Mouse (Mus musculus) limb, embryonic 11.5 days (tissue): ENCODE measurements around the gene Clcn1. TPM values are rescaled to one million over a fixed set of nuclear protein-coding genes. Genes with fewer than 3 reads are reported as not detected.

ENCODE experiments used
- ATAC-seq: fragments of 200-750 bp; cut with Nextera tagmentation; 2 replicates; pipeline ENCODE4 v1.8.0; 2017; ENCODE audit warnings: low read depth; ENCODE audit not compliant: insufficient number of reproducible peaks, low FRiP score, low TSS enrichment
- DNase-seq: peaks from one replicate; pipeline ENCODE4 v3.0.0-alpha.2; 2015; ENCODE audit warnings: low spot score
- H3K27ac ChIP-seq: fragments of 300-500 bp; sonication (generic); replicated peaks from 2 replicates; pipeline ENCODE4 v1.5.1; 2014; ENCODE audit warnings: low read depth, mild to moderate bottlenecking, low read length
- H3K27me3 ChIP-seq: fragments of 300-500 bp; sonication (generic); 2 replicates; pipeline ENCODE4 v1.6.1; 2014; ENCODE audit warnings: mild to moderate bottlenecking, low read length, mixed read lengths; ENCODE audit not compliant: control insufficient read depth, insufficient read depth
- H3K36me3 ChIP-seq: fragments of 300-500 bp; sonication (generic); 2 replicates; pipeline ENCODE4 v1.6.1; 2014; ENCODE audit warnings: mild to moderate bottlenecking, low read length, moderate library complexity, mixed read lengths; ENCODE audit not compliant: control insufficient read depth, insufficient read depth
- H3K4me1 ChIP-seq: fragments of 300-500 bp; sonication (generic); 2 replicates; pipeline ENCODE4 v1.6.1; 2014; ENCODE audit warnings: low read length, mixed read lengths; ENCODE audit not compliant: control insufficient read depth, insufficient read depth
- H3K4me2 ChIP-seq: fragments of 300-500 bp; sonication (generic); 2 replicates; pipeline ENCODE4 v1.6.1; 2014; ENCODE audit warnings: low read depth, mild to moderate bottlenecking, moderate library complexity; ENCODE audit not compliant: severe bottlenecking
- H3K4me3 ChIP-seq: fragments of 300-500 bp; sonication (generic); 2 replicates; pipeline ENCODE4 v1.5.1; 2014; ENCODE audit warnings: low read depth, low read length
- H3K9ac ChIP-seq: fragments of 300-500 bp; sonication (generic); 2 replicates; pipeline ENCODE4 v1.6.1; 2014; ENCODE audit warnings: mild to moderate bottlenecking, low read length
- H3K9me3 ChIP-seq: fragments of 300-500 bp; sonication (generic); 2 replicates; pipeline ENCODE4 v1.6.1; 2016; ENCODE audit warnings: low read length; ENCODE audit not compliant: control insufficient read depth
- WGBS: fragments of 180-500 bp; shearing (Covaris S2); extraction: QIAGEN DNeasy Blood & Tissue Kit; methylation state at CpG from one replicate; pipeline ENCODE4 v1.1.7; 2014; 5-methylcytosine and 5-hydroxymethylcytosine counted together
- polyA plus RNA-seq: library from polyadenylated mRNA; unstranded; fragments of >200 nt; fragmentation: Nextera tagmentation; extraction: Ambion mirVana; gene quantifications from 2 replicates; pipeline ENCODE4 v1.2.1, GENCODE M21; 2014

The Clcn1 gene
- polyA plus RNA-seq, 1 experiment from 2014 or later, result 0.69 TPM

DNA sequence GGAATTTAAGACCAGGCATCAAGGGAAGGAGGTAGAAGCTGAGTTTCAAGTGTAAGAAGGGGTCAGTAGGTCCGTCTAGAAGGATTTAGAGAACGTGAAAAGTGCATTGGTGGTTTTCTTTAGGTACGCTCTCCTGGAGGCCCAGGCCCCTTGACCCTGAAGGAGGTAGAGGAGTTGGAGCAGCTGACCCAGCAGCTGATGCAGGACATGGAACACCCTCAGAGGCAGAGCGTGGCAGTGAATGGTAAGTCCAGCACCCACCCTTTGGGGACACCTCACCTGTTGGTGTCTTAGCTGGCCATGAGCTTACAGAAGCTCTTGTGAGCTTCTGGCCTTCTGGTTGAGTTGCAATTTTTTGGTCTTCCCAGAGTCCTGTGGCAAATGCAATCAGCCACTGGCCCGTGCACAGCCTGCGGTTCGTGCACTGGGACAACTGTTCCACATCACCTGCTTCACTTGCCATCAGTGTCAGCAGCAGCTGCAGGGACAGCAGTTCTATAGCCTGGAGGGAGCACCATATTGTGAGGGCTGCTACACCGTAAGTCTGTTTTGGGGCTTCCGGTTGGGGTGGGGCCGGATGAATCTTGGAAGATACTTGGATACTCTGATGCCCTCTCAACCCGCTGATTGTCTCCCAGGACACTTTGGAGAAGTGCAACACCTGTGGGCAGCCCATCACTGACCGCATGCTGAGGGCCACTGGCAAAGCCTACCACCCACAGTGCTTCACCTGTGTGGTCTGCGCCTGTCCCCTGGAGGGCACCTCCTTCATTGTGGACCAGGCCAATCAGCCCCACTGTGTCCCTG, 69.5 kb downstream of the Clcn1 start:
- H3K4me3 ChIP-seq, result no peak overlapping the region
- DNase-seq, result no peak
- H3K27me3 ChIP-seq, result no peaks in the 10 kb centered on the region
- peaks cover 12% of the 10 kb centered on the region for H3K4me1 ChIP-seq
- no peak for ATAC-seq
- H3K4me2 ChIP-seq, result no peak overlapping the region
- H3K27ac ChIP-seq, result no peak overlapping the region
- no peak overlapping the region for H3K9ac ChIP-seq
- H3K9me3 ChIP-seq, result no peaks in the 10 kb centered on the region
- 91% methylated on average over 13 of the region's 13 CpGs for WGBS
- peaks cover 15% of the 10 kb centered on the region for H3K36me3 ChIP-seq

DNA sequence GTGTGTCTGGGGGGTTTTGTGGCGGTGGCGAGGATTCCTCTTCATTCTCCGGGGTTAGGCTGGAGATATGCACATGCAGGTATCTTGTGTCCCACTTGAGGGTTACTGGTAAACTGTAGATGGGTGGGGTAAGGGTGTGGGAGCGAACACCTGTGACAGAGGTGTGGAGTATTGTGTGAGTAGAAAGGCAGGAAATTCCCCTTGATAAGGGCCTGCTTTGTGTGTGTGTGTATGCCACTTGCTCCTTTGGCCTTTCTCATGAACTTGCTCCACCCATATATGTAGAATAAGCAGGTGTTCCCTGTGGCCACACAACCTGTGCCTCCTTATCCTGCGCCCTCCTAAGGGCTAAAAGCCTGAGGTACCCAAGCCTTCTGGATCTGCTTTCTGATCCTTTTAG, 70.4 kb downstream of the Clcn1 start:
- no peak overlapping the region for H3K4me2 ChIP-seq
- peaks cover 15% of the 10 kb centered on the region for H3K36me3 ChIP-seq
- DNase-seq (no peak), ATAC-seq (no peak)
- 94% methylated on average over 5 of the region's 5 CpGs for WGBS
- H3K27me3 ChIP-seq, result no peaks in the 10 kb centered on the region
- H3K9me3 ChIP-seq, result no peaks in the 10 kb centered on the region
- H3K27ac ChIP-seq, result no peak overlapping the region
- H3K4me1 ChIP-seq, result 0 out of 2 replicates have a peak, but pooled peaks cover 3% of the 10 kb centered on the region
- H3K9ac ChIP-seq, result no peak overlapping the region
- no peak overlapping the region for H3K4me3 ChIP-seq

DNA sequence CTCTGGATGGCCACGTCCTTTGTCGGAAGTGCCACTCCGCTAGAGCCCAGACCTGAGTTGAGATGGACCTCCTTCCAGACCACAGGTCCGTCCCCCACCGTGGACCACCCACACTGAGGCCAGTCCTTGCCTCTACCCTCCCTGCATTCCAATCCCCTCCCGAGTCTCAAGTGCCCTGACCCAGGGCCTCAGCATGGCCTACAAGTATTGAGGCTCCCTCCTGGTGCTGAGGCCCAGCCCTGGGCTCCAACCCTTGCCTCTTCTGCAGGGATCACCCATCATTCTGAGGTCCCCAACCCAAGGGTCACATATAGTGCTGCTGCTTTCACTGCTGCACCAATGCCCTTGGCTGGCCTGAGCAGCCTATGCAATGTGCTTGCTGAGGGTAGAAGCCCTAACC, 71.4 kb downstream of the Clcn1 start:
- Histone ChIP-seq H3K4me2 (no peak overlapping the region), H3K9me3 (no peaks in the 10 kb centered on the region), H3K27me3 (no peaks in the 10 kb centered on the region), H3K36me3 (peaks cover 15% of the 10 kb centered on the region), H3K4me3 (no peak overlapping the region), H3K27ac (no peak overlapping the region), H3K4me1 (no peaks in the 10 kb centered on the region), H3K9ac (no peak overlapping the region)
- no peak for DNase-seq
- WGBS, result 53% methylated on average over 6 of the region's 6 CpGs
- ATAC-seq, result no peak

DNA sequence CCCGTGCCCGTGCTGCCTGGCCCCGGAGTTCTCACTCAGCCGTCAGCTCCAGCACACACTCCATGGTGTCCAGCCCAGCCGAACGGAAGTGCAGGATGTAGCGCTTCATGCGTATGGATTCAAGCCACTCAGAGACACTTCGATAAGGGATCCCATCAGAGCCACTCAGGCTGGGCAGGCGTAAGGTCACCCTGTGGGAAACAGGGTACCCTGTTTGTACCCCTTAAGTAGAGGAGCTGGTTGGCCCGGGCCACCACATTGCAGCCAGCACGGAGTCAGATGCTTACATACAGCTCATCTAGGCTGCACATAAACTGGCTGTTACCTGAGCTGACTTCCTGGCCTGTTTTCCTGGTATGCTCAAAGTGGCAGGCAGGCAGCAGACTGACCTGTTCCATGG, 72.4 kb downstream of the Clcn1 start:
- Histone ChIP-seq H3K4me2 (no peak overlapping the region), H3K27me3 (no peaks in the 10 kb centered on the region), H3K9me3 (no peaks in the 10 kb centered on the region), H3K36me3 (peaks cover 15% of the 10 kb centered on the region), H3K27ac (no peak overlapping the region), H3K9ac (no peak overlapping the region), H3K4me1 (no peaks in the 10 kb centered on the region), H3K4me3 (no peak overlapping the region)
- ATAC-seq, result no peak
- 93% methylated on average over 12 of the region's 12 CpGs for WGBS
- no peak for DNase-seq

DNA sequence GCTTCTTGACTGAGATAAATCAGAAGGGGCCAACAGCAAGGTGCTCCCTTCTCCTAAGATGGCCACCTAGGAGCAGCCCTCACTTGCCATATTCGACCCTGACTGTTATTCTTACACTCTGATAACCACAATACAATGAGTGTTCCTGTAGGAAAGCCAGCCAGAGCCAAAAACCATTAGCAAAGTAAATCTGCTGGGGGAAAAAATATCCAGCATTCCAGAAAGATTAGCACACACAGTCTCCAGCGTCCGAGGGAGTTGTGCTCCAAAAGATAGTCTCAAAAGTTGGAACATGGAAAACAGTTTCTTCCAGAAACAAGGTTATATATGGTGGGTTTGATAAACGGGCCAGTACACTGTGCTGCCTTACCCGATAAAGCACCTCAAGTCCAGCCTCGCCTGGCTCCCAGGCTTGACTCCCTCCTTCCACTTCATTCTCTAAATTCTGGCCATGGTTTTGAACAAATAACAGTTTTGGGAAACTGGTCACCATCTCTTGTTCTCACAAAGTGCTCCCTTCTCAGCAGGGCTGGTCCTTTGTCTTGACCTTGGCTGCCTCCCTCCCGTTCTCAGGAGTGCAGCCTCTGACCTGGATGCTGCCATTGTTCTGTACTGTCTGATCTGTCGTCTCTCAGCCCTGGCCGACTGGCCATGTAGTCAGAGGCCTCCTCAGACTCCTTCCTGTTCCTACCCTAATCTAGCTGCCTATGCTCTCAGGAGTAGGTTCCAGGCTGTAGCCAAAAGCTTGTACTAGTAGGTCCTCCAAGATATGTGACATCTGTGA, 73.1 kb downstream of the Clcn1 start:
- Histone ChIP-seq H3K27ac (no peak overlapping the region), H3K9me3 (no peaks in the 10 kb centered on the region), H3K9ac (no peak overlapping the region), H3K4me3 (no peak overlapping the region), H3K36me3 (peaks cover 15% of the 10 kb centered on the region), H3K4me1 (no peaks in the 10 kb centered on the region), H3K27me3 (no peaks in the 10 kb centered on the region), H3K4me2 (no peak overlapping the region)
- 82% methylated on average over 9 of the region's 9 CpGs for WGBS
- no peak for ATAC-seq
- no peak for DNase-seq

DNA sequence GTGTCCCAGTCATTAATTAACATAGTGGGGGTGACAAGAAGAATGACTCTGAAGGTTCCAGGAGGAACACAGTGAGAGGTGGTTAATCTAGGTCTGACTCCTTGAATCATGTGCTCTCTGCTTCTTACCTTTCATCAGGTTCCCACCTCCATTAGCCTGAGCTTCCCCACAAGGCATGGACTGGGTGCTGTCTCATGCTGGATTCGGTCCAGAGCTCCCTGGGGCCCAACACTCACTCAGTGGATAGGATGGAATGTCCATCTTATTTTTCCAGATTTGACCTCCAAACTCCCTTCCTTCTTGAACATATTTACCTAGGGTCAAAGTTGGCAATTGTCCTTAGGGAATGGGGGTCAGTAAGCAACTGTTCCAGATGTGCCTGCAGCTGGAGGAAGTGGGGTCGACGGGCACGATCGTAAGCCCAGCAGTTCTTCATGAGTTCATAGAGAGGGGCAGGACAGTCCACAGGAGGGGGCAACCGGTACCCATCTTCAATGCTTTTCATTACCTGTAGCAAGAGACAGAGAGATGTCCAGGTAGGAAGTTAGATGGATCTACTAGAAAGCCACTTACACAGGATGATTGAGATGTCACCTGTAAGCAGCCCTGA, 73.9 kb downstream of the Clcn1 start:
- ATAC-seq (no peak), DNase-seq (no peak)
- Histone ChIP-seq H3K9me3 (no peaks in the 10 kb centered on the region), H3K27ac (no peak overlapping the region), H3K27me3 (no peaks in the 10 kb centered on the region), H3K9ac (no peak overlapping the region), H3K4me3 (no peak overlapping the region), H3K4me1 (no peaks in the 10 kb centered on the region), H3K4me2 (no peak overlapping the region), H3K36me3 (peaks cover 12% of the 10 kb centered on the region)
- WGBS, result 78% methylated on average over 6 of the region's 6 CpGs

DNA sequence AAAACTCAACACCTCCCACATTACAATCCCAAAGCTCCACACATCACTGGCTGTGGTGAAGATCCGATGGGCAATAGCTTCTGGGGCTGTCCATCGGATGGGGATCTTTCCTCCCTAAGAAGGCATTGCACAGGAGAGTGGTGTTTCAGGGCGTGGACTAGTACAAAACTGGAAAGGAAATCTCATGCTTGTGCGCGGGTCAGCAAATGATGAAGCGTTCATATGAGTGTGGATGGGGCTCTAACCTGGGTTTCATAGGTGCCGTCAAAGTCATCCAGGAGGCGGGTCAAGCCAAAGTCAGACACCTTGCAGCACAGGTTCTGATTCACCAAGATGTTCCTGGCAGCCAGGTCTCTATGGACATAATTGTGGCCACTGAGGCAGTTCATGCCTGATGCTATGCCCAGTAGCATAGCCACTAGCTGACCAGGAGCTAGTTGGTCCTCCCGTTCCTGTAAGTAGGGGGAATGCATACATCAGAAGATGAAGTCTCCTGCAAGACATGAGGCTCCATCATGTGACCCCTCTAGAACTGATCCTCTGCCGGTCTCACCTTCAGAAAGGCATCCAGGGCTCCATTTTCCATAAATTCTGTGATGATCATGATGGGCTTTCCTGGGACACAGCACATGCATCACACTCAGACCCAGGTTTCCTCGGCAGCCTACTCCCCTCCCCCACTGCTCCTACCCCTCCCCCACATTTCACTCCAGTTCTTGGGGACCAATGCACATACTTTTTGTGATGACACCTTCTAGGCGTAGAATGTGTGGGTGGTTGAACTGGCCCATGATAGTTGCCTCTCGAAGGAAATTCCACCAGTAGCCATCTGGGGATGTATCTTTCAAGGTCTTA, 74.8 kb downstream of the Clcn1 start:
- Histone ChIP-seq H3K27ac (no peak overlapping the region), H3K9me3 (no peaks in the 10 kb centered on the region), H3K9ac (no peak overlapping the region), H3K27me3 (no peaks in the 10 kb centered on the region), H3K4me3 (no peak overlapping the region), H3K36me3 (peaks cover 9% of the 10 kb centered on the region), H3K4me2 (no peak overlapping the region), H3K4me1 (no peaks in the 10 kb centered on the region)
- 94% methylated on average over 13 of the region's 13 CpGs for WGBS
- DNase-seq (no peak), ATAC-seq (no peak)

DNA sequence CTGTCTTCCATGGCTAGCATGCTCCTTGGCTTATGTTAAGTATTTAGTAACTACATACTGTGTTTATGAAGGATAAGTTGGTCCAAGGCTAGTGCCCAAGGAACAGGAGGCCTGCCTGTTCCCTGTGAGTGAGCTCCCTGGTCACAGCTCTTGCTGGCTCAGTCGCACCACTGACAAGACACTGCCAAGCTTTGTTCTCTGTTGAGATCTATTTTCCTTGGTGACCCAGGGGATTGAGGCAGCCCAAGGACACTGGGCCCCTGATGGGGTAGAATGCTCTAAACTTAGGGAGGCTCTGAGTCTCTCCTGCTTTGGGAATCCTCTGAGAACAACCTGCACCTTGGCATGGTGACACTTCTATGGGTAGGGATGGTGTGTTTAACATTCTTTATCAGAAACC, 75.6 kb downstream of the Clcn1 start:
- Histone ChIP-seq H3K4me2 (no peak overlapping the region), H3K27ac (no peak overlapping the region), H3K9ac (no peak overlapping the region), H3K9me3 (no peaks in the 10 kb centered on the region), H3K36me3 (peaks cover 3% of the 10 kb centered on the region; the same call in 1 of the 2 replicates), H3K4me3 (no peak overlapping the region), H3K27me3 (no peaks in the 10 kb centered on the region), H3K4me1 (no peaks in the 10 kb centered on the region)
- no peak for DNase-seq
- ATAC-seq, result no peak
- WGBS, result 82% methylated on average over 1 of the region's 1 CpGs
